Mouse (Mus musculus) lung, embryonic 16.5 days (tissue): ENCODE measurements at regions not wholly inside any gene's neighbourhood (a gene's known extent, or its start where the extent isn't known, plus 50 kb on each side); places are given as distances from the start of the nearest gene placed in this dataset.
"Not testable (repeated sequence)": the region's sequence is repeated elsewhere in the genome, so short reads cannot be mapped to it uniquely, and the experiment has no call there.

Experiments
- ATAC-seq: fragments of 200-750 bp; cut with Nextera tagmentation; 2 replicates; pipeline ENCODE4 v1.8.0; 2017; ENCODE audit warnings: low read depth, mild to moderate bottlenecking, moderate library complexity
- H3K27ac ChIP-seq: fragments of 300-500 bp; sonication (generic); 2 replicates; pipeline ENCODE4 v1.5.1; 2014; ENCODE audit warnings: mild to moderate bottlenecking, control low read depth, low read length
- H3K27me3 ChIP-seq: fragments of 300-500 bp; sonication (generic); 2 replicates; pipeline ENCODE4 v1.6.1; 2014; ENCODE audit warnings: low read depth, low read length, mixed read lengths; ENCODE audit not compliant: control insufficient read depth, insufficient read depth
- H3K36me3 ChIP-seq: fragments of 300-500 bp; sonication (generic); 2 replicates; pipeline ENCODE4 v1.6.1; 2014; ENCODE audit warnings: low read length; ENCODE audit not compliant: control insufficient read depth, insufficient read depth
- H3K4me1 ChIP-seq: fragments of 300-500 bp; sonication (generic); replicated peaks from 2 replicates; pipeline ENCODE4 v1.6.1; 2014; ENCODE audit warnings: low read length, mixed read lengths; ENCODE audit not compliant: control insufficient read depth, insufficient read depth
- H3K4me2 ChIP-seq: fragments of 300-500 bp; sonication (generic); 2 replicates; pipeline ENCODE4 v1.6.1; 2014; ENCODE audit warnings: low read depth, low read length, control low read depth
- H3K4me3 ChIP-seq: fragments of 300-500 bp; sonication (generic); 2 replicates; pipeline ENCODE4 v1.5.1; 2014; ENCODE audit warnings: mild to moderate bottlenecking, low read length, control low read depth
- H3K9ac ChIP-seq: fragments of 300-500 bp; sonication (generic); 2 replicates; pipeline ENCODE4 v1.6.1; 2014; ENCODE audit warnings: low read length, control low read depth
- H3K9me3 ChIP-seq: fragments of 300-500 bp; sonication (generic); 2 replicates; pipeline ENCODE4 v1.6.1; 2016; ENCODE audit warnings: low read length; ENCODE audit not compliant: control insufficient read depth
- WGBS: fragments of 180-500 bp; shearing (Covaris S2); extraction: QIAGEN DNeasy Blood & Tissue Kit; methylation state at CpG from one replicate; pipeline ENCODE4 v1.1.7; 2014; 5-methylcytosine and 5-hydroxymethylcytosine counted together

DNA sequence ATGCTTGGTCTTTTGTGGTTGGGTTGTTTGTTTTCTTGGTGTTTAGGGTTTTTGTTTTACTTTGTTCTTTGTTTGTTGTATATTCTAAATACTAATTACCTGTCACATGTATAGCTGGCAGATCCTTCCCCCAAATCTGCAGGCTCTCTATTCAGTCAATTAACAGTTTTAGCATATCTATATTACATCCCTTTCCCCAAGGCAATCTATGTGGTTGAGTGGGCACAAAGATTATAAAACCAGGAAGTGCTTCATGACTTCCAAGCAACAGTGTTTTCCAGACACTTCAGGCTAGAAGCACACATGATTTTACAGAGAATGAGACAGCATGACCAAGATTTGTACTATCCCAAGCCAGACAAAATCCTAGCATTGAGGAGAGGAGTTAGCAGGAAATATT lies 544.4 kb upstream of the Pou3f4 start:
- no peak overlapping the region for H3K27ac ChIP-seq
- H3K4me2 ChIP-seq: no peak overlapping the region
- H3K36me3 ChIP-seq: no peaks in the 10 kb centered on the region
- ATAC-seq: no peak
- no peaks in the 10 kb centered on the region for H3K4me1 ChIP-seq
- H3K27me3 ChIP-seq: no peaks in the 10 kb centered on the region
- H3K4me3 ChIP-seq: no peak overlapping the region
- no peak overlapping the region for H3K9ac ChIP-seq
- H3K9me3 ChIP-seq: no peaks in the 10 kb centered on the region

DNA sequence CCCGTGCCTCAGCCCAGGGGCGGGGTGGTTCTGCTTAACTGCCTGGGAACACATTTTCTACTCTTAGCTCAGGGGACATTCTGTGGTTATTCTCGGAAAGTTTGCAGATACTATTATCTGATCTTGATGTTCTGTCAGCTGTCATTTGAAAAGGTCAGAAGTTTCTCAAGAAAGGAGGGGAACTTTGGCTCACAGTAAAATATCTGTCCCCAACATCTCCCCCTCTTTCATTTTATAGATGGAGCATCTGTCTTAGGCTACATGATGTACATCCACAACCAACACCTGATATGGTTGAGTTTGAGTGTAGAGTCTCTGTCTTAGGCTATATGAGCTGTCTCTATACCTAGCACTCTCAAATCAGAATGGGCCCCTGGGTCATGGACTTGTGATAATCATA lies 539.8 kb upstream of the Pou3f4 start:
- ATAC-seq, H3K27me3 ChIP-seq, H3K9me3 ChIP-seq, H3K4me2 ChIP-seq, H3K4me1 ChIP-seq, H3K4me3 ChIP-seq, H3K36me3 ChIP-seq, H3K27ac ChIP-seq, H3K9ac ChIP-seq: not testable (repeated sequence)
- WGBS: 79% methylated on average over 3 of the region's 3 CpGs

GRCm38 (mm10) chrX:110275390-110275789 lies 538.7 kb upstream of the Pou3f4 start:
- no peaks in the 10 kb centered on the region for H3K9me3 ChIP-seq
- no peak overlapping the region for H3K4me3 ChIP-seq
- no peak overlapping the region for H3K4me2 ChIP-seq
- WGBS: 94% methylated on average over 4 of the region's 4 CpGs
- no peak overlapping the region for H3K9ac ChIP-seq
- H3K27me3 ChIP-seq: no peaks in the 10 kb centered on the region
- ATAC-seq: no peak
- H3K36me3 ChIP-seq: no peaks in the 10 kb centered on the region
- no peaks in the 10 kb centered on the region for H3K4me1 ChIP-seq
- no peak overlapping the region for H3K27ac ChIP-seq

DNA sequence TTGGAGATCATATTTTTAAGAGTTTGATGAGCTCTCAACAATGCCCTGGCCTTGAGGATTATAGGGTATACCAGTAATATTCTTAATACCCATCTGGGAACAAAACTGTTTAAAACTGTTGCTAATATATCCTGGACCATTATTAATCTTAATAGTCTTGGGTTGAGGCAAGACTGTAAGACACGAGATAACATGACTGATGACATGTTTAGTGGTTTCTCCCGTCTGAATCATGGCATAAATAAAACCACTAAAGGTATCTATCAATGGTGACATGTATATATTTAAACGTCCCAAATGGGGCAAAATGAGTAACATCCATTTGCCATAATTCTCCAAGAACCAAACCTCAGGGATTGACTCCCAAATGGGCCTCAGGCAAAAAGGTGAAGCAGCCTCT lies 538.2 kb upstream of the Pou3f4 start:
- Histone ChIP-seq H3K9me3 (no peaks in the 10 kb centered on the region), H3K4me3 (no peak overlapping the region), H3K27me3 (no peaks in the 10 kb centered on the region), H3K4me1 (no peaks in the 10 kb centered on the region), H3K4me2 (no peak overlapping the region), H3K9ac (no peak overlapping the region), H3K27ac (no peak overlapping the region), H3K36me3 (no peaks in the 10 kb centered on the region)
- no peak for ATAC-seq
- 58% methylated on average over 3 of the region's 3 CpGs for WGBS

- no peaks in the 10 kb centered on the region for H3K36me3 ChIP-seq
- no peaks in the 10 kb centered on the region for H3K27me3 ChIP-seq
- no peaks in the 10 kb centered on the region for H3K9me3 ChIP-seq
- 82% methylated on average over 14 of the region's 14 CpGs for WGBS
- no peaks in the 10 kb centered on the region for H3K4me1 ChIP-seq
- no peak overlapping the region for H3K4me3 ChIP-seq
- no peak overlapping the region for H3K9ac ChIP-seq
- H3K27ac ChIP-seq: no peak overlapping the region
- ATAC-seq: no peak
- H3K4me2 ChIP-seq: no peak overlapping the region
Observed at GRCm38 (mm10) chrX:110279492-110280213, 534.4 kb upstream of the Pou3f4 start.

DNA sequence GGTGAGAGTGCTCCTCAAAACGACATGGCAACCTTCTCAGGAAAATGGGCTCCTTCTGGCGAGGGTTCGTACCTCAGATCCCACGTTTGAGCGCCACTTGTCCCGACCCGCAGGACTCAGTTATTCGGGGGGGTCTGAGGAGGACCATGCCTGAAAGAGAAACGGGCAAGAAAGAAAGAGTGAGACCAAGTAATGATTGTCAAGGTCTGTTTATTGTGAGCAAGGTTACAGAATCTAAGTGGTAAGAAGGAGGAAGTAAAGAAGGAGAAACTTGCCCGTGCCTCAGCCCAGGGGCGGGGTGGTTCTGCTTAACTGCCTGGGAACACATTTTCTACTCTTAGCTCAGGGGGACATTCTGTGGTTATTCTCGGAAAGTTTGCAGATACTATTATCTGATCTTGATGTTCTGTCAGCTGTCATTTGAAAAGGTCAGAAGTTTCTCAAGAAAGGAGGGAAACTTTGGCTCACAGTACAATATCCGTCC lies 532.6 kb upstream of the Pou3f4 start:
- not testable (repeated sequence) for H3K4me2 ChIP-seq, H3K9ac ChIP-seq, H3K4me3 ChIP-seq, H3K4me1 ChIP-seq, H3K36me3 ChIP-seq, H3K9me3 ChIP-seq, H3K27ac ChIP-seq, ATAC-seq, H3K27me3 ChIP-seq
- WGBS: 83% methylated on average over 13 of the region's 13 CpGs

GRCm38 (mm10) chrX:110281929-110282328 lies 532.2 kb upstream of the Pou3f4 start:
- H3K9ac ChIP-seq: no peak overlapping the region
- H3K4me2 ChIP-seq: no peak overlapping the region
- H3K36me3 ChIP-seq: no peaks in the 10 kb centered on the region
- H3K4me1 ChIP-seq: no peaks in the 10 kb centered on the region
- no peak overlapping the region for H3K4me3 ChIP-seq
- 60% methylated on average over 1 of the region's 1 CpGs for WGBS
- ATAC-seq: no peak
- no peak overlapping the region for H3K27ac ChIP-seq
- no peaks in the 10 kb centered on the region for H3K27me3 ChIP-seq
- no peaks in the 10 kb centered on the region for H3K9me3 ChIP-seq

DNA sequence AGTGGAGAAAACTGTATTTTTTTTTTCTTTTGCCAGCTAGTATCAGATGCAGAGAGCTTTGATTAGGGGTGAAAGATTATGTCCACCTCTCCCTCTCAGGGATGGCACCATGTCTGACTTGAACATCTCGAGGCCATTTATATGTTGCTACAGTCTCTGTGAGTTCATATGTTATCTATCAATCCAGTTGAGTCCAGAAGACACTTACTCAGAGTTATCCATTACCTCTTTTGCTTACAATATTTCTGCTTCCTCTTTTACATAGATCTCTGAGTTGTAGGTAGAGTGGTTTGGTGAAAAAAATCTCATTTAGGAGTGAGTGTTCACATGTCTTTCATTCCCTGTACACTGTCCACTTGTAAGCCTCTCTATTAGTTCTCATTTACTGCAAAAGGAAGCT lies 524.7 kb upstream of the Pou3f4 start:
- H3K4me3 ChIP-seq: no peak overlapping the region
- no peaks in the 10 kb centered on the region for H3K36me3 ChIP-seq
- 52% methylated on average over 1 of the region's 1 CpGs for WGBS
- no peak for ATAC-seq
- H3K4me1 ChIP-seq: no peaks in the 10 kb centered on the region
- no peaks in the 10 kb centered on the region for H3K27me3 ChIP-seq
- H3K4me2 ChIP-seq: no peak overlapping the region
- H3K27ac ChIP-seq: no peak overlapping the region
- H3K9ac ChIP-seq: no peak overlapping the region
- no peaks in the 10 kb centered on the region for H3K9me3 ChIP-seq

DNA sequence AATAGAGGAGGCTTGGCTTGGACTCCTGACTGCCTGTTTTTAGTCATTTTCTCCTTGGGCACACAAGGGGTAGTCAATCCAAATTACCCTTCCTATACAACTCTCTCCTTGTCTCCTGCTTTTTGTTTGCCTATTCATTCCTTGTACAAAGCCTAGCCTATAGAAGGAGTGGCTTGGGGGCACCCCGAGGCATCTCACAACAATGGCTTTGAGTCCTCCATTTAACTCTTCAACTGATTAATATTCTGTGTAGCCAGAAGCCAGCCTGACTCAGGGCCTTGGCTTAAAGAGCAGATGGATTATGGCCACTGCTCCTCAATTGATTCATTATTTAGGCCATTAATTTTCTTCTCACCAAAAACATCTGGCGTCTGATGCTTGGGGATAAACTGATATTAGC lies 506.4 kb upstream of the Pou3f4 start:
- Histone ChIP-seq H3K4me1 (no peaks in the 10 kb centered on the region), H3K36me3 (no peaks in the 10 kb centered on the region), H3K9ac (no peak overlapping the region), H3K27ac (no peak overlapping the region), H3K27me3 (no peaks in the 10 kb centered on the region), H3K9me3 (no peaks in the 10 kb centered on the region), H3K4me3 (no peak overlapping the region), H3K4me2 (no peak overlapping the region)
- 49% methylated on average over 2 of the region's 2 CpGs for WGBS
- no peak for ATAC-seq

GRCm38 (mm10) chrX:110308810-110309209 lies 505.3 kb upstream of the Pou3f4 start:
- Histone ChIP-seq H3K4me3 (no peak overlapping the region), H3K27me3 (no peaks in the 10 kb centered on the region), H3K4me1 (no peaks in the 10 kb centered on the region), H3K4me2 (no peak overlapping the region), H3K9me3 (no peaks in the 10 kb centered on the region), H3K9ac (no peak overlapping the region), H3K36me3 (no peaks in the 10 kb centered on the region), H3K27ac (no peak overlapping the region)
- 89% methylated on average over 2 of the region's 2 CpGs for WGBS
- no peak for ATAC-seq
